Mouse (Mus musculus): ENCODE data around the gene Stac2.

DNA sequence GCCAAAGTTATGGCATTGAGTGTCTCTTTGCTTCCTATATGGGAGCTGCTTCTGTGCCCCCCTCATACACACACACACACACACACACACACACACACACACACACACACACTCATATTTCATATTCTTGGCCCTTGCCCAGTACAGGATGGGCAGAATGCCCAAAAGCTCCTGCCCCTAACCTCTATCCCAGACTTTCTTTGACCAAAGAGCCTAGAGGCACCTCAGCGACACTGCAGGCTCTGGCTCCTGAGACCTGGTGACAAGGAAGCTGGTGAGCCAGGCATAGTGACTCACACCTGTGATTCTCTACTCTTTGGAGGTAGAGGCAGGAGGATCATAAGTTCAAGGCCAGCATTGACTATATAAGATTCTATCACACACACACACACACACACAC, 32.6 kb downstream of the Stac2 start:
- TF ChIP-seq CTCF (IDR thresholded peaks at IDR 0.05; ENCODE audit: insufficient read depth, low read length) (no peak), POLR2A (IDR thresholded peaks at IDR 0.05; ENCODE audit: borderline replicate concordance, extremely low read depth, low read depth, low read length) (no peak)

All from lung, adult 2 months (tissue).